Mouse (Mus musculus) brain, embryonic 14.5 days (tissue): ENCODE measurements at regions not wholly inside any gene's neighbourhood (a gene's known extent, or its start where the extent isn't known, plus 50 kb on each side); places are given as distances from the start of the nearest gene placed in this dataset.

Experiments used
- CTCF ChIP-seq: fragments of 200-500 bp; IDR thresholded peaks from 2 replicates; pipeline ENCODE4 v1.5.1; 2012; ENCODE audit warnings: inconsistent platforms, mild to moderate bottlenecking, moderate library complexity, borderline replicate concordance; ENCODE audit not compliant: insufficient read depth, insufficient read length; ENCODE audit errors: extremely low read depth
- POLR2A ChIP-seq: fragments of 200-500 bp; IDR thresholded peaks from 2 replicates; pipeline ENCODE4 v1.6.1; 2012; ENCODE audit warnings: mild to moderate bottlenecking, inconsistent platforms, borderline replicate concordance; ENCODE audit not compliant: poor library complexity, insufficient read depth, insufficient read length, severe bottlenecking; ENCODE audit errors: extremely low read depth

DNA sequence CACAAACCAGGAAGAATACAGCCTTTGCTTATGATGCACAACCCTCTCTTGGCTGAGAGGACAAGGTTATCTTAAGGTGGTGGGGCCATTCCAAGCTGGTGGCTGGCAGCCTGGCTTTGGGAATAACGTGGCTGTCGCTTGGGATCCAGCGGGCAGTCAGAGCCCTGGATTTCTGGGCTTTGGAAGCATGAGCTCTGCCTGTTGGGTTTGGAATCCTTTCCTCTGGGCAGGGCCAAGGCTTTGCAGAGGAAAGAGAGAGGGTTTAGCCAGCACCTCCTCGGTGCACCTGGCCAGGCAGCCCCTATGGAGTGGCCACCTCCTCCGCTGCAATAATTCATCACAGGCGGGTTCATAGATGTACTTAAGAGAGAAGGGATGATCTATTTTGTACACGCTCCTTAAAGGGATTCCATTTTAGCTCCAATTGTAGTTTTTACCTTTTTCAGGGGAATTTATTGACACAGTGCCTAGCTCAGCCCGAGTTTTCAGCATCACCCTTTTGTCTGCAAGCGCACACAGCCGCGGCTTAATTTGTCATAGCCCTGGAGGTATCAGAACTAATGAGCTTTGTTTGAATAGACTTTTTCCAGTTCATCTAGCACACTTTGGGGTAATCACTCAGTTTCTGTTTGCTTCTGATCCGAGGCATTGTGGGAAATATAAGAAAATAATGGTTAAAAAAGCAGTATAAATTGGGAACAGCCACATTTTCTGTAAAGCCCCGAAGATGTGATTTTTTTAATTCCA, 135.5 kb upstream of the Zfp507 start:
- TF ChIP-seq CTCF (no peak), POLR2A (no peak)
